Mouse (Mus musculus) left cerebral cortex, postnatal 36 days (tissue): ENCODE measurements around the gene Gm10663. TPM values are rescaled to one million over a fixed set of nuclear protein-coding genes. Genes with fewer than 3 reads are reported as not detected.
A peak's percentile ranks its signal among the peaks of the same experiment; 100 is the strongest.

Experiments
- DNase-seq, 2 experiments: peaks; one replicate each; pipeline ENCODE4 v3.0.0; 2021 to 2022; ENCODE audit warnings: low spot score in 2 of 2, mixed read lengths in 1 of 2
- intact Hi-C: fragments of 180-260 bp; cut with DNase I; formaldehyde crosslinking; loops from one replicate; pipeline ENCODE4 v1.15.1; 2025
- total RNA-seq, 2 experiments: library from RNA; stranded (reverse); gene quantifications; 2 replicates each; pipeline ENCODE4 v1.2.3; 2021

Gene Gm10663
- not detected for total RNA-seq

GRCm38 (mm10) chr8:65074733-65075132 is at the start of gene Gm10663:
Gene Gm10663 (plus strand): TSS chr8:65075033.
- no peak for DNase-seq
- intact Hi-C loops: no loop called here

- intact Hi-C loops: loop anchor here (10.0 kb wide), 1 partner anchor 1466 kb away; no protein-coding TSS in a partner anchor
- no peak for DNase-seq
Observed at GRCm38 (mm10) chr8:65028959-65029686, 45.7 kb upstream of the Gm10663 start.

- intact Hi-C loops: loop anchor here (10.0 kb wide), 1 partner anchor 1465 kb away; no protein-coding TSS in a partner anchor
- DNase-seq: no peak
Observed at GRCm38 (mm10) chr8:65029776-65030175, 45.1 kb upstream of the Gm10663 start.

GRCm38 (mm10) chr8:65030735-65031485 is 43.9 kb upstream of the Gm10663 start:
- DNase-seq: no peak
- intact Hi-C loops: no loop called here

- DNase-seq: no peak
- intact Hi-C loops: no loop called here
Observed at GRCm38 (mm10) chr8:65032107-65032506, 42.7 kb upstream of the Gm10663 start.

- intact Hi-C loops: no loop called here
- no peak for DNase-seq
Observed at GRCm38 (mm10) chr8:65033056-65033455, 41.8 kb upstream of the Gm10663 start.

GRCm38 (mm10) chr8:65034136-65034535 is 40.7 kb upstream of the Gm10663 start:
- intact Hi-C loops: no loop called here
- DNase-seq: no peak

GRCm38 (mm10) chr8:65037117-65037533 is 37.7 kb upstream of the Gm10663 start, which contains the start of gene Apela:
Gene Apela (minus strand): TSS chr8:65037336.
- DNase-seq: peak in 1 of 2 experiments; percentile 5
- intact Hi-C loops: no loop called here

- intact Hi-C loops: no loop called here
- DNase-seq: no peak
Observed at GRCm38 (mm10) chr8:65046565-65046964, 28.3 kb upstream of the Gm10663 start.

- intact Hi-C loops: no loop called here
- no peak for DNase-seq
Observed at GRCm38 (mm10) chr8:65047193-65047592, 27.6 kb upstream of the Gm10663 start.

- no peak for DNase-seq
- intact Hi-C loops: no loop called here
Observed at GRCm38 (mm10) chr8:65047801-65048200, 27.0 kb upstream of the Gm10663 start.

GRCm38 (mm10) chr8:65053554-65053953 is 21.3 kb upstream of the Gm10663 start:
- intact Hi-C loops: no loop called here
- no peak for DNase-seq

GRCm38 (mm10) chr8:65053968-65054367 is 20.9 kb upstream of the Gm10663 start:
- intact Hi-C loops: no loop called here
- no peak for DNase-seq

GRCm38 (mm10) chr8:65056722-65057121 is 18.1 kb upstream of the Gm10663 start:
- intact Hi-C loops: no loop called here
- no peak for DNase-seq

- intact Hi-C loops: no loop called here
- no peak for DNase-seq
Observed at GRCm38 (mm10) chr8:65062195-65062594, 12.6 kb upstream of the Gm10663 start.

- no peak for DNase-seq
- intact Hi-C loops: no loop called here
Observed at GRCm38 (mm10) chr8:65064071-65064470, 10.8 kb upstream of the Gm10663 start.

GRCm38 (mm10) chr8:65065622-65066021 is 9.2 kb upstream of the Gm10663 start:
- intact Hi-C loops: no loop called here
- DNase-seq: no peak

GRCm38 (mm10) chr8:65067031-65067430 is 7.8 kb upstream of the Gm10663 start:
- no peak for DNase-seq
- intact Hi-C loops: no loop called here

- intact Hi-C loops: no loop called here
- DNase-seq: no peak
Observed at GRCm38 (mm10) chr8:65067694-65068472, 7.0 kb upstream of the Gm10663 start.

- no peak for DNase-seq
- intact Hi-C loops: no loop called here
Observed at GRCm38 (mm10) chr8:65068473-65068819, 6.4 kb upstream of the Gm10663 start.
